ENCODE assay signal across 8 mouse cellular contexts in genomic region chr17:28223561-28224391, GRCm38 (mm10). TPM values are rescaled to one million over a fixed set of nuclear protein-coding genes. Genes with fewer than 3 reads are reported as not detected.
A peak's percentile ranks its signal among the peaks of the same experiment; 100 is the strongest.
DNase-seq lines count a peak whose midpoint lies in the region; ATAC-seq and TF ChIP-seq lines count a peak whose summit lies in the region.

No protein-coding gene starts in this region.

- H3K9me3 ChIP-seq in erythroblast, embryonic 14.5 days (ENCODE audit: control insufficient read depth, low read length): peaks cover 2% of the 10 kb centered on the region; the same call in 1 of the 2 replicates
- H3K9me3 ChIP-seq in heart, embryonic 11.5 days (replicated peaks; ENCODE audit: control insufficient read depth, low read length): no peaks in the 10 kb centered on the region
- H3K9me3 ChIP-seq in kidney, embryonic 16.5 days (ENCODE audit: low read length): no peaks in the 10 kb centered on the region
- H3K9me3 ChIP-seq in liver, embryonic 11.5 days (ENCODE audit: control insufficient read depth, low read length): no peaks in the 10 kb centered on the region

- DNase-seq in CD4-positive helper T cell, adult 2 months (ENCODE audit: low read depth, low spot score): peak; percentile 96
- peak; percentile 39 for DNase-seq in brain, embryonic 18.5 days (ENCODE audit: low read depth, low spot score)
- DNase-seq in liver, embryonic 11.5 days (ENCODE audit: low spot score): peak; percentile 98
- peak; percentile 96 to 97 for DNase-seq in spleen, postnatal 4 days (ENCODE audit: low spot score in 2 of 2)

- peak overlapping the region; percentile 10; the same call in 1 of the 2 replicates for H3K27ac ChIP-seq in heart, embryonic 11.5 days (ENCODE audit: low read depth, low read length)
- peak overlapping the region; percentile 73 for H3K27ac ChIP-seq in kidney, embryonic 16.5 days (ENCODE audit: low read length)
- H3K27ac ChIP-seq in liver, embryonic 11.5 days (ENCODE audit: low read depth, low read length): peak overlapping the region; percentile 87

- H3K79me2 ChIP-seq in myocyte (ENCODE audit: control insufficient read depth, insufficient read depth): no peaks in the 10 kb centered on the region

- WGBS in heart, embryonic 11.5 days (ENCODE audit: insufficient replicate concordance): 2% methylated on average over 45 of the region's 46 CpGs
- whole genome bisulfite sequencing in kidney, embryonic 16.5 days: 1% methylated on average over 46 of the region's 46 CpGs
- 2% methylated on average over 46 of the region's 46 CpGs for WGBS in liver, embryonic 11.5 days

- peak overlapping the region; percentile 65 for H3K4me3 ChIP-seq in erythroblast, embryonic 14.5 days (replicated peaks)
- H3K4me3 ChIP-seq in heart, embryonic 11.5 days (ENCODE audit: low read depth, low read length): peak overlapping the region; percentile 51
- peak overlapping the region; percentile 55 for H3K4me3 ChIP-seq in kidney, embryonic 16.5 days (ENCODE audit: low read length)
- H3K4me3 ChIP-seq in liver, embryonic 11.5 days (ENCODE audit: low read depth, low read length): peak overlapping the region; percentile 65
- H3K4me3 ChIP-seq in myocyte: peak overlapping the region; percentile 21

- peak overlapping the region; percentile 11 for H3ac ChIP-seq in myocyte (ENCODE audit: control insufficient read depth, insufficient read length)

- H3K27me3 ChIP-seq in erythroblast, embryonic 14.5 days (ENCODE audit: control insufficient read depth): no peaks in the 10 kb centered on the region
- no peaks in the 10 kb centered on the region for H3K27me3 ChIP-seq in heart, embryonic 11.5 days (ENCODE audit: control insufficient read depth, insufficient read depth, low read length)
- H3K27me3 ChIP-seq in kidney, embryonic 16.5 days (ENCODE audit: insufficient read depth, low read length): no peaks in the 10 kb centered on the region
- H3K27me3 ChIP-seq in liver, embryonic 11.5 days (replicated peaks; ENCODE audit: control insufficient read depth, insufficient read depth, low read length): no peaks in the 10 kb centered on the region
- no peaks in the 10 kb centered on the region for H3K27me3 ChIP-seq in myocyte (ENCODE audit: control insufficient read depth, insufficient read depth, insufficient read length)

- H3K36me3 ChIP-seq in erythroblast, embryonic 14.5 days (ENCODE audit: control insufficient read depth): peaks cover 3% of the 10 kb centered on the region
- H3K36me3 ChIP-seq in heart, embryonic 11.5 days (ENCODE audit: control insufficient read depth, insufficient read depth, low read length): no peaks in the 10 kb centered on the region
- no peaks in the 10 kb centered on the region for H3K36me3 ChIP-seq in kidney, embryonic 16.5 days (ENCODE audit: insufficient read depth, low read length)
- peaks cover 8% of the 10 kb centered on the region; the same call in 1 of the 2 replicates for H3K36me3 ChIP-seq in liver, embryonic 11.5 days (ENCODE audit: control insufficient read depth, insufficient read depth, low read length)
- H3K36me3 ChIP-seq in myocyte (ENCODE audit: control insufficient read depth, insufficient read depth): no peaks in the 10 kb centered on the region

- peak; percentile 89 for ATAC-seq in heart, embryonic 11.5 days (replicated peaks; ENCODE audit: insufficient number of reproducible peaks, low FRiP score, low TSS enrichment)
- peak; percentile 92 for ATAC-seq in kidney, embryonic 16.5 days (ENCODE audit: low FRiP score, low TSS enrichment)
- peak; percentile 92 for ATAC-seq in liver, embryonic 11.5 days (replicated peaks; ENCODE audit: low FRiP score)

- peak overlapping the region; percentile 70 for H3K9ac ChIP-seq in heart, embryonic 11.5 days (ENCODE audit: low read depth, low read length)
- peak overlapping the region; percentile 76 for H3K9ac ChIP-seq in kidney, embryonic 16.5 days (replicated peaks; ENCODE audit: low read length)
- peak overlapping the region; percentile 79 for H3K9ac ChIP-seq in liver, embryonic 11.5 days (ENCODE audit: low read depth, low read length)

- H3K4me1 ChIP-seq in erythroblast, embryonic 14.5 days (ENCODE audit: control insufficient read depth): peaks cover 36% of the 10 kb centered on the region
- H3K4me1 ChIP-seq in heart, embryonic 11.5 days (ENCODE audit: control insufficient read depth, insufficient read depth, low read length): peaks cover 15% of the 10 kb centered on the region
- peaks cover 14% of the 10 kb centered on the region for H3K4me1 ChIP-seq in kidney, embryonic 16.5 days (ENCODE audit: insufficient read depth, low read length)
- peaks cover 26% of the 10 kb centered on the region for H3K4me1 ChIP-seq in liver, embryonic 11.5 days (replicated peaks; ENCODE audit: control insufficient read depth, insufficient read depth, low read length)

- peak; percentile 65 for TF ChIP-seq POLR2A in myocyte (IDR thresholded peaks at IDR 0.05; ENCODE audit: insufficient read length, low read depth)

- peak overlapping the region; percentile 96 for H3K4me2 ChIP-seq in heart, embryonic 11.5 days
- H3K4me2 ChIP-seq in kidney, embryonic 16.5 days (replicated peaks; ENCODE audit: low read depth, low read length): peak overlapping the region; percentile 92
- peak overlapping the region; percentile 100 for H3K4me2 ChIP-seq in liver, embryonic 11.5 days
- peak overlapping the region; percentile 78 for H3K4me2 ChIP-seq in myocyte (ENCODE audit: low read depth)

TF ChIP-seq in myocyte, 11 proteins besides CTCF, POLR2A, EP300 and RAD21:
- no peak for TF ChIP-seq REST (IDR thresholded peaks at IDR 0.05; ENCODE audit: insufficient read depth, insufficient read length)
- TF ChIP-seq CEBPB (IDR thresholded peaks at IDR 0.05; ENCODE audit: insufficient read depth, poor library complexity, severe bottlenecking): no peak
- no peak for TF ChIP-seq SRF (IDR thresholded peaks at IDR 0.05; ENCODE audit: control insufficient read depth, insufficient read length, low read depth)
- TF ChIP-seq TCF3 (IDR thresholded peaks at IDR 0.05; ENCODE audit: insufficient read length, low read depth): no peak
- TF ChIP-seq POLR2AphosphoS2 (IDR thresholded peaks at IDR 0.05; ENCODE audit: insufficient read length, low read depth): peak; percentile 51
- TF ChIP-seq TCF12 (IDR thresholded peaks at IDR 0.05; ENCODE audit: insufficient read depth, poor library complexity, severe bottlenecking): no peak
- no peak for TF ChIP-seq E2F4 (IDR thresholded peaks at IDR 0.05; ENCODE audit: insufficient read depth)
- peak; percentile 23 to 72 (median 69) for TF ChIP-seq MYOG (IDR thresholded peaks at IDR 0.05; ENCODE audit: control insufficient read depth in 1 of 3, insufficient read depth in 1 of 3, insufficient read length in 2 of 3, low read depth in 2 of 3)
- no peak for TF ChIP-seq MAX (IDR thresholded peaks at IDR 0.05; ENCODE audit: low read depth)
- no peak for TF ChIP-seq USF1 (IDR thresholded peaks at IDR 0.05; ENCODE audit: low read depth)
- peak in 2 of 3 experiments; percentile 58 to 81 for TF ChIP-seq MYOD1 (IDR thresholded peaks at IDR 0.05; ENCODE audit: control insufficient read depth in 1 of 3, insufficient read length in 2 of 3, low read depth in 2 of 3)

RNA-seq across cellular contexts. Expression of gene Ppard, which starts 8.7 kb away (rescaled TPM):
- polyA plus RNA-seq in erythroblast, embryonic 14.5 days (2012): 5.3 and 6.6 TPM in 2 replicates
- polyA plus RNA-seq in heart, embryonic 11.5 days (2014; fragmentation: Nextera tagmentation; extraction: Ambion mirVana): 1.8 and 2.0 TPM in 2 replicates
- polyA plus RNA-seq in kidney, embryonic 16.5 days (2015; fragmentation: Nextera tagmentation; extraction: Ambion mirVana): 2.1 and 2.2 TPM in 2 replicates
- polyA plus RNA-seq in liver, embryonic 11.5 days (2014; fragmentation: Nextera tagmentation; extraction: Ambion mirVana): 1.6 and 2.3 TPM in 2 replicates
- 32.6 TPM for polyA plus RNA-seq in myocyte (2012; fragmentation: generic; extraction: Trizol)

RNA-seq across cellular contexts. Expression of gene Def6, which starts 16.2 kb away (rescaled TPM):
- 0.53 and 0.80 TPM in 2 replicates for polyA plus RNA-seq in erythroblast, embryonic 14.5 days (2012)
- 2.6 and 2.8 TPM in 2 replicates for polyA plus RNA-seq in heart, embryonic 11.5 days (2014; fragmentation: Nextera tagmentation; extraction: Ambion mirVana)
- polyA plus RNA-seq in kidney, embryonic 16.5 days (2015; fragmentation: Nextera tagmentation; extraction: Ambion mirVana): 7.2 and 7.4 TPM in 2 replicates
- 24.1 and 27.3 TPM in 2 replicates for polyA plus RNA-seq in liver, embryonic 11.5 days (2014; fragmentation: Nextera tagmentation; extraction: Ambion mirVana)
- polyA plus RNA-seq in myocyte (2012; fragmentation: generic; extraction: Trizol): 3.4 TPM

RNA-seq across cellular contexts. Expression of gene Zfp523, which starts 46.8 kb away (rescaled TPM):
- polyA plus RNA-seq in erythroblast, embryonic 14.5 days (2012): 0.39 and 0.46 TPM in 2 replicates
- 19.5 and 21.0 TPM in 2 replicates for polyA plus RNA-seq in heart, embryonic 11.5 days (2014; fragmentation: Nextera tagmentation; extraction: Ambion mirVana)
- 38.2 and 40.4 TPM in 2 replicates for polyA plus RNA-seq in kidney, embryonic 16.5 days (2015; fragmentation: Nextera tagmentation; extraction: Ambion mirVana)
- polyA plus RNA-seq in liver, embryonic 11.5 days (2014; fragmentation: Nextera tagmentation; extraction: Ambion mirVana): 13.3 and 14.6 TPM in 2 replicates
- polyA plus RNA-seq in myocyte (2012; fragmentation: generic; extraction: Trizol): 32.8 TPM

Comparison
In these comparisons a context has a peak if more than half of its experiments do, and no peak if none do; other contexts are left out.
1. Peak in every context shown above with its lines: DNase-seq, ATAC-seq, H3K4me3 ChIP-seq and H3K27ac ChIP-seq.
2. DNase-seq: peak in every context shown above with its lines; median percentile 98 in liver, embryonic 11.5 days; 96 in spleen, postnatal 4 days; 96 in CD4-positive helper T cell, adult 2 months; 39 in brain, embryonic 18.5 days.
3. H3K27ac ChIP-seq: peak in every context shown above with its lines; median percentile 87 in liver, embryonic 11.5 days; 73 in kidney, embryonic 16.5 days; 10 in heart, embryonic 11.5 days.